Mouse (Mus musculus) intestine, embryonic 15.5 days (tissue): ENCODE results near the gene Rnf103. TPM values are rescaled to one million over a fixed set of nuclear protein-coding genes. Genes with fewer than 3 reads are reported as not detected.
"Not testable (repeated sequence)": the region's sequence is repeated elsewhere in the genome, so short reads cannot be mapped to it uniquely, and the experiment has no call there.

Source experiments
- ATAC-seq: fragments of 200-750 bp; cut with Nextera tagmentation; 2 replicates; pipeline ENCODE4 v1.8.0; 2017; ENCODE audit warnings: moderate TSS enrichment, moderate library complexity
- H3K27ac ChIP-seq: fragments of 300-500 bp; sonication (generic); 2 replicates; pipeline ENCODE4 v1.5.1; 2015; ENCODE audit warnings: mild to moderate bottlenecking, inconsistent platforms
- H3K27me3 ChIP-seq: fragments of 300-500 bp; sonication (generic); replicated peaks from 2 replicates; pipeline ENCODE4 v1.6.1; 2015; ENCODE audit warnings: inconsistent platforms
- H3K36me3 ChIP-seq: fragments of 300-500 bp; sonication (generic); 2 replicates; pipeline ENCODE4 v1.6.1; 2015; ENCODE audit warnings: inconsistent platforms
- H3K4me1 ChIP-seq: fragments of 300-500 bp; sonication (generic); replicated peaks from 2 replicates; pipeline ENCODE4 v1.6.1; 2015; ENCODE audit warnings: inconsistent platforms
- H3K4me2 ChIP-seq: fragments of 300-500 bp; sonication (generic); replicated peaks from 2 replicates; pipeline ENCODE4 v1.6.1; 2015; ENCODE audit warnings: mild to moderate bottlenecking, inconsistent platforms
- H3K4me3 ChIP-seq: fragments of 300-500 bp; sonication (generic); replicated peaks from 2 replicates; pipeline ENCODE4 v1.5.1; 2015; ENCODE audit warnings: inconsistent platforms
- H3K9ac ChIP-seq: fragments of 300-500 bp; sonication (generic); 2 replicates; pipeline ENCODE4 v1.6.1; 2015; ENCODE audit warnings: inconsistent platforms
- H3K9me3 ChIP-seq: fragments of 300-500 bp; sonication (generic); 2 replicates; pipeline ENCODE4 v1.6.1; 2016; ENCODE audit warnings: inconsistent platforms
- WGBS: fragments of 180-500 bp; shearing (Covaris S2); methylation state at CpG from one replicate; pipeline ENCODE4 v1.1.7; 2015; 5-methylcytosine and 5-hydroxymethylcytosine counted together
- polyA plus RNA-seq: library from polyadenylated mRNA; unstranded; fragments of >200 nt; fragmentation: Nextera tagmentation; extraction: Ambion mirVana; gene quantifications from 2 replicates; pipeline ENCODE4 v1.2.1, GENCODE M21; 2015

The Rnf103 gene
- polyA plus RNA-seq, result 27.9 and 29.9 TPM in 2 replicates

DNA sequence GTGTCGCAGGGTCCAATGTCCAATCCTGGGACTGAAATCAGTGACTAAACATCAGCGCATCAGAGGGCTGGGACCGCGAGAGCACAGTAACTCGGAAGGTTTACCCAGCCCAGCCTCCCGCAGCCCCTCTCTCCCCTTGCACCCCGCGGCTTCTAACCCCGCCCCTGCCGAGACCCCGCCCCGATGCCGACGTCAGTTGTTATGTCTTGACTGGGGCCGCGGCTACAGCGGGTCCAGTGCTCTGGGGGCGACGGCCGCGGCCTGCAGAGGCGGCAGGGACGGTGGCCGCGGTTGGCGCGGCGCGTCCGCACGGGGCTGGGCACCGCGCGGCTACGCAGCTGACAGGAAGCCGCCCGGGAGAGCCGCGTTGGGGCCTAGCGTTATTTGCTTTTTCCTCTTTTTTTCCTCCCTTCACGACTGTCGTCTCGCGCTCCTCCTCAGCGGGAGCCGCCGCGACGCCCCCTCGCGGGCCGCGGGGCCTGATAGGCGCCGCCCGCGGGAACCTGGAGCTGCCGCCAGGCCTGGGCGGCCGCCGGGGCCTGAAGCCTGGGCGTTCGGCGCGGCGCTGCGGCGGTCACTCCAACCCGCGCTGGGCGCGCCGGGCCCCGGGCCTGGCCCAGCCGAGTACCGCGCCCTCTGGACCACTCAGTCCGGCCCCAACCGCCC is at the start of gene Rnf103:
Gene Rnf103, plus strand, starts transcription at position 220 of the 666 bp plus-strand sequence.
- no peaks in the 10 kb centered on the region for H3K4me1 ChIP-seq
- H3K9me3 ChIP-seq, result no peaks in the 10 kb centered on the region
- H3K9ac ChIP-seq, result peak within 1 kb of the TSS; percentile 99
- H3K27me3 ChIP-seq, result no peaks in the 10 kb centered on the region
- H3K4me3 ChIP-seq, result peak within 1 kb of the TSS; percentile 95
- peak; percentile 97 for ATAC-seq
- H3K4me2 ChIP-seq, result peak within 1 kb of the TSS; percentile 75
- WGBS, result under 1% methylated on average over 57 of the region's 79 CpGs
- H3K27ac ChIP-seq, result peak within 1 kb of the TSS; percentile 100
- no peaks in the 10 kb centered on the region for H3K36me3 ChIP-seq

DNA sequence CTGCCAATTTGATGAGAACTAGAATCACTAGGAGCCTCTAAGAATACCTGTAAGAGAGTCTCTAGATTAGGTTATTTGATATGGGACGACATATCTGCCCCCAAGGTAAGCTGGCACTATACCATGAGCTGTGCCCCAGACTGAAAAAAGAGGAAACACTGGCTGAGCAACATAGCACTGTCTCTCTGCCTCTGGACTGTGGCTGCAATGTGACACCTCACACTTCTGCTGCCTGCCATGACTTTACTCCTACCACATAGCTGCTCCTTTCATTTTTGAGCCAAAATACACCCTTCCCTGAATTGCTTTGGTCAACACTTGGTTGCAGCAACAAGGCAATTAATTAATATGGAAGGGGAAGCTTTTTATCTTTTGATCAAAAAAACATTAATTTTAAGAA is 48.9 kb upstream of the Rnf103 start:
- ATAC-seq, result no peak
- Histone ChIP-seq H3K27me3 (no peaks in the 10 kb centered on the region), H3K9ac (no peak overlapping the region), H3K4me1 (peaks cover 6% of the 10 kb centered on the region; the same call in 1 of the 2 replicates), H3K27ac (no peak overlapping the region), H3K36me3 (no peaks in the 10 kb centered on the region), H3K9me3 (no peaks in the 10 kb centered on the region), H3K4me2 (no peak overlapping the region), H3K4me3 (no peak overlapping the region)
- 73% methylated on average over 1 of the region's 1 CpGs for WGBS

DNA sequence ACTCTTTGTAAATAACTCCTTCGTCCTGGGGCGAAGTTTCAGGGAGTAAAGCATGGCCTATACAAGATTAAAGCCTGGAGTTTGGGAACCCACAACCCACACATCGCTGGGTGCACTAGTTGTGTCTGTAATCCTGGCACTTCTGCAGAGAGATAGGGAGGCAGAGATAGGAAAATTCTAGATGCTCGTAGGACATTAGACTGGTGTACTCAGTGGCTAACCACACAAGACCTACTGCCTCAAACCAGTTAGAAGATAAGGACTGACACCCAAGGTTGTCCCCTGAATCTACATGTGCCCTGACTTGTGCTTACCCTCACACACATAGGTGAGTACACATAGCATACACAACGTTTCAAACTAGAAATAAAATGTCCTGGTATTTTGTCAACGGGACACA is 48.1 kb upstream of the Rnf103 start:
- Histone ChIP-seq H3K4me3 (no peak overlapping the region), H3K27ac (no peak overlapping the region), H3K27me3 (no peaks in the 10 kb centered on the region), H3K9me3 (no peaks in the 10 kb centered on the region), H3K9ac (no peak overlapping the region), H3K4me2 (no peak overlapping the region), H3K36me3 (no peaks in the 10 kb centered on the region), H3K4me1 (peaks cover 6% of the 10 kb centered on the region; the same call in 1 of the 2 replicates)
- WGBS, result 82% methylated on average over 6 of the region's 6 CpGs
- no peak for ATAC-seq

DNA sequence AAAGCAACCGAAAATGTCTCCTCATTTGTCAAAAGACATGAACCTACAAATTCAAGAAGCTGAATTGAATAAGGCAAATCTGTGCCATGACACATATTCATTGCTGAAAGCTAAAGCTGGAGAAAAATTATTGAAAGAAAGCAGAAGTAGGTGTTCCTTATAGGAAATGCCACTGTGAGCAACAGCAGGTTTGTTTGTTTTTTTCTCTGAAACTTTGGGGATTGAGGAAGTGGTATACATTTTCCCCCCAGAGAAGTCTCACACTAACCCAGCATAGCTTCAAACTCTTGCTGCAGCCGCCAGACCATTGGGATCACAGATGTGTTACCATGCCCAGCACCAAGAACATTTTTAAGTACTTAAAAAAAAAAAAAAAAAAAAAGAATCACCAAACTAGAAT is 40.9 kb upstream of the Rnf103 start:
- Histone ChIP-seq H3K9ac (no peak overlapping the region), H3K27me3 (no peaks in the 10 kb centered on the region)

DNA sequence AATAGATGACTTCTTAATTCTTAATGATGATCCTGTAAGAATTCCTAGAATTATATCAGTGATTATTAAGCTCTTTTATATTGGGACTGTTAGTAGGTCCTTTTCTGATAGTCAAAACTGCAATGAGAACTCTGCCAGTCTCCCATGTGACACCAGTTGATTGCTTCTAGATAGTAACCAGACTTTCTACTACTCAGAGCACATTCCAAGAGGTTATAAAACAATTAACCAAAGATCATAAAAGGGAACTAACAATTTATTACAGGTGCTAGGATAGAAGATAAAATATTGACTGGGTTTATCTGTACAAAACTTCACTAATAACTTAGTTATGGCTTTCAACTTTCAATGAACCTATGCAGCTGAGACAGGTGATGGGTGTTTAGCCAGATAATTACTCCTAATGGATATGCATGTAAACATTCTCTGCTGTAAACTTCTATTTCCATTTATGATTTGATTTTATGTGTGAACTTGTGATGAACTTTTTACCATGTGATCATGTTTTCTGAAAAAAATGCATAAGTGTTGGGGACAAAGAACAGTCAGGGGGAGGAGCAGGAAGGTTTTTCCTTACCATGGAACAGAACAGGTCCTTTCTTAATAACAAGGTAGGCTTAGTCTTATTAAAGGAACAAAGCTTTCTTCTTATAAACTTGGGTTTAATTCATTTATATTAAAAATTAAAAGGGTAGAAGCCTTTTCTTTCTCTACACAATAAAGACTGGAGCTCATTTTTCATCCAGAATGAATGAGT is 39.5 kb upstream of the Rnf103 start:
- not testable (repeated sequence) for H3K4me1 ChIP-seq, H3K4me2 ChIP-seq, H3K9ac ChIP-seq, H3K27me3 ChIP-seq, H3K9me3 ChIP-seq, H3K4me3 ChIP-seq, H3K27ac ChIP-seq, H3K36me3 ChIP-seq
- ATAC-seq, result peak; percentile 92

More for the DNA sequence above, 40.9 kb upstream of the Rnf103 start:
- H3K9me3 ChIP-seq, result no peaks in the 10 kb centered on the region
- no peak overlapping the region for H3K4me3 ChIP-seq
- H3K36me3 ChIP-seq, result no peaks in the 10 kb centered on the region
- no peak overlapping the region for H3K4me2 ChIP-seq
- H3K4me1 ChIP-seq, result no peaks in the 10 kb centered on the region
- no peak for ATAC-seq
- WGBS, result 67% methylated on average over 2 of the region's 2 CpGs
- H3K27ac ChIP-seq, result no peak overlapping the region

DNA sequence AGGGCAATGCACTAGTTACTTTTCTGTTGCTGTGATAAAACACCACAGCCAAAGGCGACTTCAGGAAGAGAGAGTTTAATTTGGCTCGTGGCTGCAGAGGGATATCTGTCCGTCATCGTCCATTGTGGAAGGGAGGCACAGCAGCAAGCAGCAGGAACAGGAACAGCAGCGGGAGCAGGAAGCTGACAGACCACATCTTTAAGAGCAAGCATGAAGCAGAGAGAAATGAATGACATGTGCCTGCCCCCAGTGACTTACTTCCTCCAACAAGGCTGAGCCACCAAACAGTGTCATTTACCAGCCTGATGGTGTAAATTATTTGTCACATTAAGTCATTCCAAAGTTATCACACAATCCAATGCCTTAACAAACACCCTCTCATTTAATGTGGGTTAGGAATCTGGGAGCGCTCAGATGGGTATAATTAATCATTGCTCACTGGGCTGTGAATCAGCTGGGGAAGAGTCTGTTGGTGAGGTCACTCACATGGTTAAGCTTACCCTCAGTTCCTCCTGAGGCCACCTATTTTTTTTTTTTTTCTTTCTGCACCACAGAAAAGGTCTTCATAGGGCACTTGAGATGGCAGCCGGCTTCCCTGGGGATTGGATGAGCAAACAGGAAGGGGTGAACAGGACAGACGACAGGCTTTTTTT is 35.6 kb upstream of the Rnf103 start:
- H3K27me3 ChIP-seq, result no peaks in the 10 kb centered on the region
- no peak overlapping the region for H3K4me2 ChIP-seq
- H3K4me3 ChIP-seq, result no peak overlapping the region
- no peak overlapping the region for H3K27ac ChIP-seq
- H3K9ac ChIP-seq, result no peak overlapping the region
- H3K4me1 ChIP-seq, result no peaks in the 10 kb centered on the region
- ATAC-seq, result no peak
- H3K9me3 ChIP-seq, result no peaks in the 10 kb centered on the region
- 72% methylated on average over 8 of the region's 8 CpGs for WGBS
- no peaks in the 10 kb centered on the region for H3K36me3 ChIP-seq

DNA sequence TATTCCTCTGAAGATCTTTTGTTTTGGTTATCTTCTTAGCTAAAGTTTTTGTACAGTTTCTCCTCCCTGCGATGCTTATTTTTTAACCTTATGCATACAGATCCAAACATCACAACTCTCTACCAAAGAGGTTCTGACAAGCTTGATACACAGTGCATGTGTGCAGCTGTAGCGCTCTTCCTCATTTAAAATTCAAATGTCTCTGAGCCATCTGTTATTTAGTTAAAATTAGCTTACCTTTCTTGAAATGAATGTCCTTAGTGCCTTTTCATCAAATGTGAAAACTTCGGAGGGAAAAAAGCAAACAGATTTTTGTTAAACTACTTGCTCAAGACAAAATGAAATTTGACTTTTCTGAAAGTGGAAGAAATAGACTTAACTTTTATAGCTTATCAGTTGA is 28.5 kb upstream of the Rnf103 start:
- no peaks in the 10 kb centered on the region for H3K36me3 ChIP-seq
- no peaks in the 10 kb centered on the region for H3K9me3 ChIP-seq
- 86% methylated on average over 3 of the region's 3 CpGs for WGBS
- no peaks in the 10 kb centered on the region for H3K27me3 ChIP-seq
- H3K9ac ChIP-seq, result no peak overlapping the region
- no peaks in the 10 kb centered on the region; the same call in 1 of the 2 replicates for H3K4me1 ChIP-seq
- no peak for ATAC-seq
- H3K4me2 ChIP-seq, result no peak overlapping the region
- H3K4me3 ChIP-seq, result no peak overlapping the region
- H3K27ac ChIP-seq, result no peak overlapping the region

DNA sequence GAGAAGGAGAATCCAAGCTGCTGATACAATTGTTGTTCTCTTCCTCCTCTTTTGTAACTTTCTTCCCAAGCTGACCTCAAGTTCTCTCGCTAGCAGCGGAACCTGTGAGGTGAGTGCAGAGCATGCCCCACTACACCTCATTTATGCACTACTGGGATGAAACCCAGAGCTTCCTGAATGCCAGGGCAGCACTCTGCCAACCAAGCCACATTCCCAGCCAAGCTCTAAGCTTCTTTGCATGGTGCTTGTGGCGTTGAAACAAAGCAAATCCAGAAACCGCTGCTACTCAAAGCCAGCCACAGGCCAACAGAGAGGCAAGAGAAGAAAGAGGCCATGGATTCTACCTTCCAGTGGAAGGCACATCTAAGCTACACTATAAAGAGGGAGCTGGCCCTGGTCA is 25.9 kb upstream of the Rnf103 start:
- Histone ChIP-seq H3K4me1 (no peaks in the 10 kb centered on the region; the same call in 1 of the 2 replicates), H3K9ac (no peak overlapping the region), H3K9me3 (no peaks in the 10 kb centered on the region), H3K27me3 (no peaks in the 10 kb centered on the region), H3K4me2 (no peak overlapping the region), H3K27ac (no peak overlapping the region), H3K4me3 (no peak overlapping the region), H3K36me3 (no peaks in the 10 kb centered on the region)
- ATAC-seq, result no peak
- WGBS, result 86% methylated on average over 4 of the region's 4 CpGs

DNA sequence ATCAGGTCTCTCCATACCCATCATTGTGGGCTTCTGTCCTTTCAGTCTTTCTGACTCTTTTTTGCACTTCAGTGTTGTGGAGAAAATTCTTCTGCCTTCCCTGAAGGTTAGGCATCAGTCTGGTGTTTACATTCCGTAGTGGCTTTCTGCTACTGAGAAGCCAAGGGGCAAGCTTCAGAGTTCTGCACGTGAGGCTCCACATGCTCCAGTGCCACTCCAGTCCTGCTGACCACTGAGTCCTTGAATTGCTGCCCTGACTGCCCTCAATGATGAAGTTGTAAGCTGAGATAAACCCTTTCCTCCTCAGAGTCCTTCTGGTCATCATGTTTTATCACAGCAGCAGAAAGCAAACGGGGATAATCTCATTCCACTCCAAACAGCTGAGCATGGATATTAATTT is 24.4 kb upstream of the Rnf103 start:
- Histone ChIP-seq H3K27ac (no peak overlapping the region), H3K4me1 (no peaks in the 10 kb centered on the region; the same call in 1 of the 2 replicates), H3K9ac (no peak overlapping the region), H3K4me2 (no peak overlapping the region), H3K4me3 (no peak overlapping the region), H3K27me3 (no peaks in the 10 kb centered on the region), H3K9me3 (no peaks in the 10 kb centered on the region), H3K36me3 (no peaks in the 10 kb centered on the region)
- no peak for ATAC-seq
- WGBS, result 19% methylated on average over 3 of the region's 3 CpGs

DNA sequence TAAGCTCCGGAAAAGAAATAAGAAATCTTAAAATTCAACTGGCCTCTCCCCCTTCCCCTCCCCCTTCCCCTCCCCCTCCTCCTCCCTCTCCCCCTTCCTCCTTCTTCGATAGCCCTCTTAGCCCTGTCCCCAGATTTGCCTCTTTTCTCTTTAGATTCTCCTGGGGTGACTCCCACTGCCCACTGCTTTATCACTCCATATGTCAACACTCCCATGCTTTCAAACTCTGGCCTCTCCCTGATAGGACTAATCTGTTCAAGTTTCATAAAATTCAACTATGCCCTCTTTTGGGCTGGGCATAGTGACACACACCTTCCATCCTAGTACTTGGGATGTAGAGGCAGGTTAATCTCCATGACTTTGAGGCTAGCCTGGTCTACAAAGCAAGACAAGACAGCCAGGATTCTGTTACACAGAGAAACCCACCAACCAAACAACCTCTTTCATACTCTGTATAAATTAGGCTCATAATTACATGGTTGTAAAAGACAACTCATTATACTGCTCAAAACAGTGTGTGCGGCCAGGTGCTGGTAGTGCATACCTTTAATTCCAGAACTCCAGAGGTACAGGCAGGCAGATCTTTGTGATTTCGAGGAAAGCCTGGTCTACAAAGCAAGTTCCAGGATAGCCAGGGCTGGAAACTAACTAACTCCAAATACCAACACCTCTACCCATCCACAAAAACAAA is 21.7 kb upstream of the Rnf103 start:
- Histone ChIP-seq H3K27me3 (no peaks in the 10 kb centered on the region), H3K9ac (no peak overlapping the region), H3K4me2 (no peak overlapping the region), H3K36me3 (no peaks in the 10 kb centered on the region), H3K4me3 (no peak overlapping the region), H3K9me3 (no peaks in the 10 kb centered on the region), H3K27ac (no peak overlapping the region), H3K4me1 (no peaks in the 10 kb centered on the region; the same call in 1 of the 2 replicates)
- ATAC-seq, result peak; percentile 72
- WGBS, result 66% methylated on average over 4 of the region's 4 CpGs

DNA sequence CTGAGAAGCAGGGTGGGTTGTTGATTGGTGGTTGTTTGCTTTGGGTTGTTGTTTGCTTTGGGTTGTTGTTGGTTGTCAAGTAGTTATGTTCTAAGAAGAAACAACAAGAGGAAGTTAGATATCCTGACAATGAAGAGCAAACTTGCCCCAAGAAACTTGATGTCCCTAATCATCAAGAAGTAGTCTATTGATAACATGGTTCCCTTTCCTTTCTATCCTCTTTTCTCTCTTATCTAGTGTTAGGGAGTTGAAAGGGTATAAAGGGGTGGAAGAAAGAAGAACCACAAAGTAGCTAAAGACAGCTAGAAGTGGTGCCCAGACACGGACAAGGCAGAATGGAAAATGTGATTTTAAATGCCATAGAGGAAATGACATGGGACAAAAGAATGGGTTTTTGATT is 20.9 kb upstream of the Rnf103 start:
- 65% methylated on average over 1 of the region's 1 CpGs for whole genome bisulfite sequencing
- Histone ChIP-seq H3K36me3 (no peaks in the 10 kb centered on the region), H3K4me1 (no peaks in the 10 kb centered on the region; the same call in 1 of the 2 replicates), H3K4me3 (no peak overlapping the region), H3K9me3 (no peaks in the 10 kb centered on the region), H3K27ac (no peak overlapping the region), H3K27me3 (no peaks in the 10 kb centered on the region), H3K4me2 (no peak overlapping the region), H3K9ac (no peak overlapping the region)
- ATAC-seq, result no peak

DNA sequence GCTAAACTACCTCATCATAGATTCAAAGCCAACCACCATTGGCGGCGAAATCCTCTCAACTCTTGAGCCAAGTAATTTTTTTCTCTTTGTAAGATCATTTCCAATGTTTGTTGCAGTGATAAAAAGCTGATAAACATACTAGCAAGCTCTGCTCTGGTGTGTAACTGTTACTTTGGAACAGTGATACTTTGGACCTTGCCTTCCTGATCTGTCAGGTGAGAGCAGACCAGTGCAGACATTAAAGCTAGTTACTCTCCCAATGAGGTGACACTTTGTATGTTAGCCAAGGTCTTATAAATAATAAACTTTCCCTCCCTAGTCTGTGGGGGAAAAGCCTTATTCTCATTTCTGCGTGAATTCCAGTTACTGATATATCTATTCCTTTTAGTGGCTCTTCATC is 18.1 kb upstream of the Rnf103 start:
- H3K27ac ChIP-seq, result no peak overlapping the region
- no peaks in the 10 kb centered on the region for H3K36me3 ChIP-seq
- H3K4me3 ChIP-seq, result no peak overlapping the region
- no peaks in the 10 kb centered on the region for H3K27me3 ChIP-seq
- H3K4me1 ChIP-seq, result no peaks in the 10 kb centered on the region
- ATAC-seq, result 0 out of 2 replicates have a peak, but pooled peaks have one; percentile 57
- 84% methylated on average over 3 of the region's 3 CpGs for WGBS
- H3K4me2 ChIP-seq, result no peak overlapping the region
- H3K9ac ChIP-seq, result no peak overlapping the region
- no peaks in the 10 kb centered on the region for H3K9me3 ChIP-seq
